Mouse (Mus musculus) brown adipose tissue, adult 24 weeks (tissue): Measurements from ENCODE around the gene Cblc. TPM values are rescaled to one million over a fixed set of nuclear protein-coding genes. Genes with fewer than 3 reads are reported as not detected.

Experiments
- H3K27ac ChIP-seq: fragments of 200-500 bp; replicated peaks from 2 replicates; pipeline ENCODE4 v1.5.1; 2012; ENCODE audit warnings: low read depth, mild to moderate bottlenecking, low read length
- H3K4me1 ChIP-seq: fragments of 200-500 bp; 2 replicates; pipeline ENCODE4 v1.6.1; 2012; ENCODE audit warnings: low read length, mixed read lengths; ENCODE audit not compliant: control insufficient read depth, insufficient read depth, insufficient read length
- H3K4me3 ChIP-seq: fragments of 200-500 bp; 2 replicates; pipeline ENCODE4 v1.5.1; 2012; ENCODE audit warnings: low read depth, mild to moderate bottlenecking, low read length, moderate library complexity; ENCODE audit not compliant: insufficient read depth
- polyA plus RNA-seq: library from polyadenylated mRNA; stranded (reverse); fragments of >200 nt; gene quantifications from 2 replicates; pipeline ENCODE4 v1.2.4, GENCODE M21; 2012; ENCODE audit not compliant: missing spikeins, insufficient read depth, insufficient read length

Gene Cblc
- polyA plus RNA-seq, 1 experiment, result 1.6 TPM

DNA sequence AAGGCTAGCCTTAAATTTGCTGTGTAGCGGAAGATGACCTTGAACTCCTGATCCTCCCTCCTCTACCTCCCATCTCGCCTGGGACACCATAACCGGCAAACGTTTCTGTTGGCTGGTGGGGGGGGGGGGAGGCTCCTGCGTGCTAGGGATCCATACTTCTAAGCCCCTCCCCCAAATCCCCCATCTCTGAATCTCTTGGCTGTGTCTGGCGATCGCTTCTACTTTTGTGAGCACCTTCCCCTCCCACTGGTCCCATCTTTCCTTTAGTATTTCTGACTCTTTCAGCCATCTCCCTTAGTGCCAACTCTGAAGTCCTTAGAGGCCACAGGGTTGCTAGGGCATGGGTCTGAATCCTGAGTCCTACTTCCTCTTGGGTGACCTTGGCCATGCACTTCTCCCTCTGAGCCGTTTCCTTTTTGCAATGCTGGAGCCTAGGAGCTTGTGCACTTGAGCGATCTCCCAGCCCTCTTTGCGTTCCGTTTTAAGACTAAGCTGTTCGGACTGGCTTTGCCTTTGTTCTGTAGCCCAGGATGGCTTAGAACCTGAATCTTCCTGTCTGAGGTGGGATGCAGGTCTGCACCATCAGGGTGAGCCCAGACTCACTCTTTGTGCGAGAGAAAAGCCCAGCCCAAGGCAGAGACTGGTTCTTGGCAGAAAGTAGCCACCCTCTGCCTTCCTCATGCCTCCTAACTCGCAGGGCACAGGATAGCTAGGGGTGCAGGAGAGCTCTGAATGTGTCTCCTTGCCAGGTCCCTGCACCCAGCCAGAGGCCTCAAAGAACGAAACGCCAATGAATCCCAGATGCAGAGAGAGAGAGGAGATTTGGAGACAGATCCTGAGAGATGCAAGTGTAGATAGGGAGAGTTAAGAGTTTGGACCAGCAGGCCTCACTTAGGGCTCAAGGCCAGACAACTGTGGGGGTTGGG, 26.9 kb upstream of the Cblc start:
- H3K27ac ChIP-seq, result peak overlapping the region; percentile 95

DNA sequence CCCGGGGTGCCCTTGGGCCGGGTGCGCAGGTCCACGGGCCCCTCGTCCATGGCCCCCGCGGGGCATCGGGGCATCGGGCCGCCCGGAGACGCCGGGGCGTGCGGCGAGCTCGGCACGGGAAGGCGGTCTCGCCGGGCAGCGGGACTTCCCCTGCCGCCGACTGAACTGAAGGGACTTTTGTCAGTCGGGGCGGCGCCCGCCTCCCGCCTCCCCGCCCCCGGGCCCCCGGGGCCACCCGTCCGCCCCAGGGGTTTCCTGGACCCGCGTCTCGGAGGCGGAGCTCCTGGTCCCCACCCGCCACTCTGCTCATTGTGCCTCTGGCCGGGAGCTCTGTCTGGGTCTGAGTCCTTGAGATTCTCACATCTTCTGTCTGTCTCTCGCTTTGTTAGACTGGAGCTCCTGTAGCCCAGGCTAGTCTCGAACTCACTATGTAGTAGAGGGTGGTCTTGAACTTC, 26.0 kb upstream of the Cblc start, which contains the start of gene Bcl3:
TSS of gene Bcl3 (minus strand) at position 167 of the 455 bp plus-strand sequence.
- H3K4me3 ChIP-seq, result peak within 1 kb of the TSS; percentile 87
- H3K4me1 ChIP-seq, result peaks cover 34% of the 10 kb centered on the region
- H3K27ac ChIP-seq, result peak within 1 kb of the TSS; percentile 95

More for the DNA sequence above, 26.9 kb upstream of the Cblc start:
- peak overlapping the region; percentile 87; the same call in 1 of the 2 replicates for H3K4me3 ChIP-seq
- peaks cover 27% of the 10 kb centered on the region for H3K4me1 ChIP-seq

GRCm38 (mm10) chr7:19822193-19822592, 25.6 kb upstream of the Cblc start:
- H3K4me1 ChIP-seq, result peaks cover 38% of the 10 kb centered on the region
- H3K4me3 ChIP-seq, result peak overlapping the region; percentile 87
- peak overlapping the region; percentile 79 for H3K27ac ChIP-seq

GRCm38 (mm10) chr7:19821633-19822032, 25.0 kb upstream of the Cblc start:
- Histone ChIP-seq H3K27ac (peak overlapping the region; percentile 79; the same call in 1 of the 2 replicates), H3K4me3 (peak overlapping the region; percentile 87), H3K4me1 (peaks cover 43% of the 10 kb centered on the region)

- Histone ChIP-seq H3K4me3 (peak overlapping the region; percentile 2; the same call in 1 of the 2 replicates), H3K27ac (no peak overlapping the region)
These were observed 23.9 kb upstream of the Cblc start for GRCm38 (mm10) chr7:19820347-19821048.

GRCm38 (mm10) chr7:19818875-19819274, 22.3 kb upstream of the Cblc start:
- Histone ChIP-seq H3K27ac (peak overlapping the region; percentile 4; the same call in 1 of the 2 replicates), H3K4me1 (peaks cover 36% of the 10 kb centered on the region), H3K4me3 (no peak overlapping the region)

More at GRCm38 (mm10) chr7:19820347-19821048, 23.9 kb upstream of the Cblc start:
- H3K4me1 ChIP-seq, result peaks cover 43% of the 10 kb centered on the region

- Histone ChIP-seq H3K4me1 (peaks cover 31% of the 10 kb centered on the region), H3K27ac (peak overlapping the region; percentile 4; the same call in 1 of the 2 replicates), H3K4me3 (no peak overlapping the region)
These were observed 21.8 kb upstream of the Cblc start for GRCm38 (mm10) chr7:19818440-19818839.

GRCm38 (mm10) chr7:19817382-19818105, 20.9 kb upstream of the Cblc start:
- Histone ChIP-seq H3K4me3 (peak overlapping the region; percentile 62), H3K27ac (peak overlapping the region; percentile 83), H3K4me1 (peaks cover 27% of the 10 kb centered on the region)

DNA sequence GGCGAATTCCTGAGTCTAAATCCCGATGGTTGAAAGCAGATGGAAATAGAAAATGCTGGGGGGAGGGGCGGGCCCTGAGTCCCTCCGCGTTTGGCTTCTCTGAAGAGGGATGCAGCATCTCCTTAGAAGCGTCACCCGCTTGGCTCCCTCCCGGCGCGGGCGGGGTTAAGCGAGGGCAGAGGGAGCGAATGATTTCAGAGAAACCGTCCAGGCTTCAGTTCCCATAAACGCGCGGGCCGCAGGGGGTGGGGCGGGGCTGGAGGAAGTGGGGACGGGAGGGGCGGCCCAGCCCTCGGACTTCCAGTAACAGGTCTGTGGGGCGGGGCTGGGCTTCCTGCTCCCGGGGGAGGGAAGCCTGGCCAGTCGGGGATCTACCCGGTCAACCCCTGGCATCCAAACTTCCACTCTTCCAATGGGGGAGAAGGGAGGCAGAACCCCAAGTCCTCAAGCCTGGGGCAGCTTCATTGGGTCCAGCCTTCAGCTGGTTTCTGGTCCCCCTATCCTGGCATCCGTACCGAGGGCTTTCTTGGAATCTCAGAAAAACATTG, 19.7 kb upstream of the Cblc start:
- H3K4me1 ChIP-seq, result peaks cover 25% of the 10 kb centered on the region
- H3K4me3 ChIP-seq, result peak overlapping the region; percentile 62
- peak overlapping the region; percentile 83 for H3K27ac ChIP-seq

DNA sequence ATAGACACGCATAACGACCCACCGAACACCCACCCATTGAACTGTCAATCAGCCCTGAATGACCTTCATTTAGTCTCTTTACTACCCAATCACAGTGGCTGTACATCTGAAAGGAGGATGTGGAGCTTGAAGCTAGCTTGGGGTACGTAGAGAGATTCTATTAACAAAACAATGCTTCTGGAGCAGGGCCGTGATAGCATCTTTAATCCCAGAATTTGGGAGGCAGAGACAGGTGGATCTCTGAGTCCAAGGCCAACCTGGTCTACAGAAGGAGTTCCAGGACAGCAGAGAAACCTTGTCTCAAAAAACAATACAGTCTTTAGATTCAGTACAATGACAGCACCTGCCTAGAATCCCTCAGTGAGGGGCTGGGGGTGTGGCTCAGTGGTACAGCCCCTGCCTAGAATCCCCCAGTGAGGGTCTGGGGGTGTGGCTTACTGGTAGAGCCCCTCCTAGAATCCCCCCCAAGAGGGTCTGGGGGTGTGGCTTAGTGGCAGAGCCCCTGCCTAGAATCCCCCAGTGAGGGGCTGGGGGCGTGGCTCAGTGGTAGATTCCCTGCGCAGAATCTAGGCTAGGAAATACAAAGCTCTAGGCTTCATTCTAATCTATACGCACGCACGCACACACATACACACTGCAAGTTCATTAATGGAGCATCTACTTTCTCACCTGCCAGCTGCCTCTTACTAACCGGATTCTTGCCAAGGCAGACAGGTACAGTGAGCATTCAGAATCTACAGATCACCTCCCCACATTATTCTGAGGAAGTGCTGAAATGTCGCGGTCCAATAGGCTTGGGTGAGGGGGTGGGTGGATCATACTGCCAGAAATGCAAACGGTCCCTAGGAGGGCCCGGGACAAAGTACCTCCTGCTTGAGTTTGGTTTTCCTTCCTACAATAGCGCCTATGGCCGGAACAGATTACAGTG, 19.0 kb upstream of the Cblc start:
- Histone ChIP-seq H3K27ac (peak overlapping the region; percentile 80), H3K4me1 (peaks cover 24% of the 10 kb centered on the region), H3K4me3 (peak overlapping the region; percentile 55)

DNA sequence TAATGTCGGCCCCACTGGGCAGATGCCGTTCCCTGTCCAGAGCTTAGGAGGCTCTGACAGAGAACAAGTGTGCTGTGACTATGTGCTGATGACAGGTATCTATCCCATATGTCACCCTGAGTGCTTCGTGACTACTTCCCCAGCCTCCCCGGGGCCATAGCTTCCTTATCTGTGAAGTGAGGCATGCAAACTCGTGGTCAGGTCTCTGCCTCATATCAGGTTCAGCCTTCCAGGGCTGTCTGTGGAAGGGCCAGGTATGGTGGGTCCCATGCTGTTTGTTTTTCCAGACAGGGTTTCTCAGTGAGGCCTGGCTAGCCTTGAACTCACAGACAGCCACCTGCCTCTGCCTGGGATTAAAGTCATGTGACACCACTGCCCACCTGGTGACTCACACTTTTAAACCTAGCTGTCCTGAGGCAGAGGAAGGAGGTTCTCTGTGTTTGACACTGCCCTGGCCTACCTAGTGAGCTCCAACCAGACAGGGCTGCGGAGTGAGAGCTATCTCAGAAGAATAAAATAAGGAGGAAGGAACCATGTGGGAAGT, 17.0 kb upstream of the Cblc start:
- no peak overlapping the region for H3K27ac ChIP-seq
- H3K4me3 ChIP-seq, result no peak overlapping the region
- peaks cover 20% of the 10 kb centered on the region for H3K4me1 ChIP-seq

DNA sequence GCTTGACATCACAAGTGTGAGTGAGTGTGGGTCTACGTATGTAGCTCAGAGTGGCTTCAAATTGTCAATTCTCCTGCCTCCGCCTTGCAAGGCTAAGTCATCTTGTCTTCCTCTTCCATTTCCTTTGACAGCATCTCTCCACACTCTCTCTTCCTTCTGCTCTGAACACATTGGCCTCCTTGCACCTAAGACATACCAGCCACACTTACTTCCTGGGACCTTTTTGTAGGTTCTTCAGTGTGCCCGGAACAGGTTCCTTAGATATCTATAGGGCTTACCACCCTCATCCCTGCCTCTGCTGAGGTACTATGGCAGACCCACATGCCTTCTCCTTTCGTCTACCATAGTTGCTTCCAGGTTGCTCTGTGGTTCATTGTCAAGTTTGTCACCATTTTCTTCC, 16.6 kb upstream of the Cblc start:
- H3K27ac ChIP-seq, result no peak overlapping the region
- no peak overlapping the region for H3K4me3 ChIP-seq
- peaks cover 16% of the 10 kb centered on the region for H3K4me1 ChIP-seq

DNA sequence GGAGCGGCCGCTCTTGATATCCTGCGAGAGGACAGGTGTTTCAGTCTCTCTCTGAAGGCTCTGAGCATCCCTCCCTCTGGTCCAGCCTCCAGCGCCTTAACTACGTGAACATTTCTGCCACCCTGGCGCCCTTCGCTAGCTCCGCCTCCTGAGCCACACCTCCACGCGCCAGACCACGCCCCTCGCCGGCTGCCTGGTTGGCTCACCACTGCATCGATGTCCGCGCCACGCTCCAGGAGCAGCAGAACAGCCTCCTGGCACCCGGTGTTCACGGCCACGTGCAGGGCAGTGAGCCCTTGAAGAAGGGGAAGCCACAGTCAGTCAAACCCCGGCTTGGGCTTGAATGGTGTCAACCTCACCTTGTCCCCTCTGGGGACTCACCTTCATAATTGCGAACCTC, 14.5 kb upstream of the Cblc start:
- no peak overlapping the region for H3K27ac ChIP-seq
- H3K4me1 ChIP-seq, result no peaks in the 10 kb centered on the region
- H3K4me3 ChIP-seq, result no peak overlapping the region
